Mouse (Mus musculus) spleen, postnatal 4 days (tissue): ENCODE data around the gene Sost.
"Not testable (repeated sequence)": the region's sequence is repeated elsewhere in the genome, so short reads cannot be mapped to it uniquely, and the experiment has no call there.

Experiments
- DNase-seq, 2 experiments: peaks; one replicate each; pipeline ENCODE4 v3.0.0; 2022; ENCODE audit warnings: low spot score in 2 of 2

Gene Sost

GRCm38 (mm10) chr11:101966965-101967614, at the start of gene Sost:
Gene Sost (minus strand): TSS chr11:101967015.
- DNase-seq = no peak

- DNase-seq = no peak
Measured at GRCm38 (mm10) chr11:102016136-102016535, 49.3 kb upstream of the Sost start.

GRCm38 (mm10) chr11:102015472-102015871, 48.7 kb upstream of the Sost start:
- no peak for DNase-seq

- DNase-seq = no peak
Measured at GRCm38 (mm10) chr11:102013201-102013600, 46.4 kb upstream of the Sost start.

GRCm38 (mm10) chr11:102011510-102011909, 44.7 kb upstream of the Sost start:
- no peak for DNase-seq

- DNase-seq = no peak
Measured at GRCm38 (mm10) chr11:102010140-102010539, 43.3 kb upstream of the Sost start.

GRCm38 (mm10) chr11:102008954-102009637, 42.3 kb upstream of the Sost start:
- no peak for DNase-seq

GRCm38 (mm10) chr11:102008372-102008771, 41.6 kb upstream of the Sost start:
- no peak for DNase-seq

- no peak for DNase-seq
Measured at GRCm38 (mm10) chr11:102006688-102007087, 39.9 kb upstream of the Sost start.

GRCm38 (mm10) chr11:102006271-102006670, 39.5 kb upstream of the Sost start:
- no peak for DNase-seq

- no peak for DNase-seq
Measured at GRCm38 (mm10) chr11:102004251-102004650, 37.4 kb upstream of the Sost start.

- DNase-seq = no peak
Measured at GRCm38 (mm10) chr11:101999466-101999865, 32.7 kb upstream of the Sost start.

GRCm38 (mm10) chr11:101998258-101998657, 31.4 kb upstream of the Sost start:
- no peak for DNase-seq

GRCm38 (mm10) chr11:101995938-101996337, 29.1 kb upstream of the Sost start:
- DNase-seq = no peak

- DNase-seq = no peak
Measured at GRCm38 (mm10) chr11:101994100-101994499, 27.3 kb upstream of the Sost start.

GRCm38 (mm10) chr11:101992411-101992810, 25.6 kb upstream of the Sost start:
- no peak for DNase-seq

GRCm38 (mm10) chr11:101991813-101992212, 25.0 kb upstream of the Sost start:
- no peak for DNase-seq

GRCm38 (mm10) chr11:101990244-101990643, 23.4 kb upstream of the Sost start:
- no peak for DNase-seq

- DNase-seq = no peak
Measured at GRCm38 (mm10) chr11:101986913-101987312, 20.1 kb upstream of the Sost start, which contains the start of gene Dusp3. Gene Dusp3 (minus strand): TSS chr11:101987013.

GRCm38 (mm10) chr11:101985990-101986389, 19.2 kb upstream of the Sost start:
- DNase-seq = peak; percentile 74 to 84

- DNase-seq = not testable (repeated sequence)
Measured at GRCm38 (mm10) chr11:101985450-101985849, 18.6 kb upstream of the Sost start.

- peak; percentile 63 to 79 for DNase-seq
Measured at GRCm38 (mm10) chr11:101984054-101985025, 17.5 kb upstream of the Sost start, which contains the start of gene Cfap97d1. Gene Cfap97d1 (plus strand): TSS chr11:101984279.
